Comparison of ENCODE assay signal across 17 mouse cellular contexts in genomic region chr12:17387332-17388135, GRCm38 (mm10). TPM values are rescaled to one million over a fixed set of nuclear protein-coding genes. Genes with fewer than 3 reads are reported as not detected.
DNase-seq lines count a peak whose midpoint lies in the region; ATAC-seq lines count a peak whose summit lies in the region.
"Had no signal": no experiment of that assay in that cellular context is flagged by ENCODE, and none has a peak within 500 bp of the region (broad histone marks: within the 10 kb centered on the region; RNA-seq: fewer than 3 reads in every experiment).

No protein-coding gene starts in this region.

- WGBS in kidney, embryonic 14.5 days = 32% methylated on average over 12 of the region's 12 CpGs

- H3K9ac ChIP-seq in kidney, embryonic 14.5 days (ENCODE audit: low read depth, low read length) = no peak overlapping the region
- H3K9ac ChIP-seq: forebrain, postnatal 0 days; limb, embryonic 12.5 days; liver, postnatal 0 days had no signal

- no peaks in the 10 kb centered on the region for H3K27me3 ChIP-seq in kidney, embryonic 14.5 days (ENCODE audit: control insufficient read depth, insufficient read depth, low read length)
- H3K27me3 ChIP-seq: limb, embryonic 12.5 days had no signal

- no peak overlapping the region for H3K4me2 ChIP-seq in kidney, embryonic 14.5 days (replicated peaks; ENCODE audit: low read depth, low read length)
- H3K4me2 ChIP-seq: heart, embryonic 11.5 days; limb, embryonic 12.5 days had no signal

- H3K9me3 ChIP-seq in kidney, embryonic 14.5 days (ENCODE audit: control insufficient read depth, low read length) = no peaks in the 10 kb centered on the region
- H3K9me3 ChIP-seq: limb, embryonic 12.5 days had no signal

- H3K4me1 ChIP-seq in kidney, embryonic 14.5 days (ENCODE audit: control insufficient read depth, insufficient read depth, low read length) = peaks cover 19% of the 10 kb centered on the region; the same call in 1 of the 2 replicates
- H3K4me1 ChIP-seq: limb, embryonic 12.5 days had no signal

- peaks cover 2% of the 10 kb centered on the region; the same call in 1 of the 2 replicates for H3K36me3 ChIP-seq in kidney, embryonic 14.5 days (ENCODE audit: control insufficient read depth, insufficient read depth, low read length)

- no peak for DNase-seq in kidney, adult 11 months
- DNase-seq in MN1 (ENCODE audit: low spot score) = peak; percentile 22
- DNase-seq in ZHBTc4 (ENCODE audit: low read depth, low spot score) = peak; percentile 12
- DNase-seq in mesoderm, embryonic 11.5 days (ENCODE audit: low read depth, low spot score) = peak; percentile 54
- DNase-seq in lung, postnatal 14 days = no peak
- no peak for DNase-seq in c-Kit-positive CD71-positive TER-119-positive erythroid progenitor cells, embryonic 14.5 days (ENCODE audit: low spot score)
- DNase-seq: cerebellum, adult 11 months; cerebellum, postnatal 36 days; forebrain, postnatal 0 days; gastrocnemius, postnatal 25 days; heart, postnatal 36 days; kidney, postnatal 25 days; liver, postnatal 0 days had no signal

- peak; percentile 85 for ATAC-seq in kidney, embryonic 14.5 days (ENCODE audit: low FRiP score, low TSS enrichment)
- ATAC-seq: forebrain, postnatal 0 days; liver, postnatal 0 days had no signal

- H3K27ac ChIP-seq in kidney, embryonic 14.5 days (ENCODE audit: low read depth, low read length) = no peak overlapping the region
- H3K27ac ChIP-seq: limb, embryonic 12.5 days had no signal

- H3K4me3 ChIP-seq in kidney, embryonic 14.5 days (ENCODE audit: low read length) = no peak overlapping the region
- H3K4me3 ChIP-seq: erythroblast, embryonic 14.5 days; limb, embryonic 12.5 days had no signal

RNA-seq across cellular contexts. Expression of gene Nol10, which starts 39.3 kb away (rescaled TPM):
- polyA plus RNA-seq in kidney, embryonic 14.5 days (2014; fragmentation: Nextera tagmentation; extraction: Ambion mirVana) = 22.0 and 31.0 TPM in 2 replicates

RNA-seq across cellular contexts. Expression of gene Atp6v1c2, which starts 58.4 kb away (rescaled TPM):
- polyA plus RNA-seq in kidney, embryonic 14.5 days (2014; fragmentation: Nextera tagmentation; extraction: Ambion mirVana) = 0.53 and 1.0 TPM in 2 replicates
- polyA plus RNA-seq: erythroblast, embryonic 14.5 days had no signal

Comparison
In these comparisons a context has a peak if more than half of its experiments do, and no peak if none do; other contexts are left out.
1. DNase-seq: peak in MN1 (single experiment), ZHBTc4 (single experiment) and mesoderm, embryonic 11.5 days (single experiment); none in kidney, adult 11 months (single experiment), lung, postnatal 14 days (single experiment) and c-Kit-positive CD71-positive TER-119-positive erythroid progenitor cells, embryonic 14.5 days (single experiment).